1 mouse cellular context compared by ENCODE assay signal in genomic region chr17:35196321-35196641, GRCm38 (mm10).
TF ChIP-seq lines count a peak whose summit lies in the region.

No protein-coding gene starts in this region.

TF ChIP-seq in CH12.LX, 34 proteins besides CTCF, POLR2A, EP300 and RAD21 (continued from another document):
- peak; percentile 85 for TF ChIP-seq BHLHE40 (IDR thresholded peaks at IDR 0.05; ENCODE audit: low read depth, low read length)
